Mouse (Mus musculus): ENCODE results near the gene Rbfox2. TPM values are rescaled to one million over a fixed set of nuclear protein-coding genes. Genes with fewer than 3 reads are reported as not detected.
"Not testable (repeated sequence)": the region's sequence is repeated elsewhere in the genome, so short reads cannot be mapped to it uniquely, and the experiment has no call there.

The Rbfox2 gene
- total RNA-seq (2021) = 10 to 100 TPM; 41.0 to 48.5 TPM
- long read RNA-seq, experiment 1, full-length matches to known transcripts = 6 of 16 reads
- long read RNA-seq, experiment 1, partial matches to known transcripts = 1 of 16 reads
- long read RNA-seq, experiment 1, other reads (novel, unspliced or antisense) = 9 of 16 reads
- long read RNA-seq, experiment 2, full-length matches to known transcripts = 13 of 41 reads
- long read RNA-seq, experiment 2, partial matches to known transcripts = 5 of 41 reads
- long read RNA-seq, experiment 2, other reads (novel, unspliced or antisense) = 23 of 41 reads

GRCm38 (mm10) chr15:77306547-77307261, at the start of gene Rbfox2:
TSS of gene Rbfox2 (minus strand) at chr15:77307004.
- DNase-seq (ENCODE audit: low spot score in 2 of 2) = peak; percentile 84 to 85

- DNase-seq (ENCODE audit: low spot score in 2 of 2) = no peak
Observed at GRCm38 (mm10) chr15:77356248-77356810, 49.5 kb upstream of the Rbfox2 start.

- no peak for DNase-seq (ENCODE audit: low spot score in 2 of 2)
Observed at GRCm38 (mm10) chr15:77354848-77355551, 48.2 kb upstream of the Rbfox2 start.

GRCm38 (mm10) chr15:77354496-77354847, 47.7 kb upstream of the Rbfox2 start:
- no peak for DNase-seq (ENCODE audit: low spot score in 2 of 2)

- no peak for DNase-seq (ENCODE audit: low spot score in 2 of 2)
Observed at GRCm38 (mm10) chr15:77353764-77354163, 47.0 kb upstream of the Rbfox2 start.

- no peak for DNase-seq (ENCODE audit: low spot score in 2 of 2)
Observed at GRCm38 (mm10) chr15:77352863-77353262, 46.1 kb upstream of the Rbfox2 start.

- no peak for DNase-seq (ENCODE audit: low spot score in 2 of 2)
Observed at GRCm38 (mm10) chr15:77350117-77350516, 43.3 kb upstream of the Rbfox2 start.

GRCm38 (mm10) chr15:77348146-77348545, 41.3 kb upstream of the Rbfox2 start:
- DNase-seq (ENCODE audit: low spot score in 2 of 2) = no peak

GRCm38 (mm10) chr15:77344127-77345125, 37.6 kb upstream of the Rbfox2 start:
- no peak for DNase-seq (ENCODE audit: low spot score in 2 of 2)

- peak; percentile 77 to 84 for DNase-seq (ENCODE audit: low spot score in 2 of 2)
Observed at GRCm38 (mm10) chr15:77343527-77344091, 36.8 kb upstream of the Rbfox2 start.

- no peak for DNase-seq (ENCODE audit: low spot score in 2 of 2)
Observed at GRCm38 (mm10) chr15:77342962-77343526, 36.2 kb upstream of the Rbfox2 start.

GRCm38 (mm10) chr15:77342005-77342404, 35.2 kb upstream of the Rbfox2 start:
- no peak for DNase-seq (ENCODE audit: low spot score in 2 of 2)

- no peak for DNase-seq (ENCODE audit: low spot score in 2 of 2)
Observed at GRCm38 (mm10) chr15:77340581-77340980, 33.8 kb upstream of the Rbfox2 start.

GRCm38 (mm10) chr15:77338924-77339429, 32.2 kb upstream of the Rbfox2 start:
- DNase-seq (ENCODE audit: low spot score in 2 of 2) = no peak

- no peak for DNase-seq (ENCODE audit: low spot score in 2 of 2)
Observed at GRCm38 (mm10) chr15:77338451-77338850, 31.6 kb upstream of the Rbfox2 start.

- DNase-seq (ENCODE audit: low spot score in 2 of 2) = no peak
Observed at GRCm38 (mm10) chr15:77337926-77338325, 31.1 kb upstream of the Rbfox2 start.

- DNase-seq (ENCODE audit: low spot score in 2 of 2) = no peak
Observed at GRCm38 (mm10) chr15:77336968-77337341, 30.2 kb upstream of the Rbfox2 start.

GRCm38 (mm10) chr15:77336287-77336967, 29.6 kb upstream of the Rbfox2 start:
- peak; percentile 91 to 93 for DNase-seq (ENCODE audit: low spot score in 2 of 2)

- DNase-seq (ENCODE audit: low spot score in 2 of 2) = not testable (repeated sequence)
Observed at GRCm38 (mm10) chr15:77335185-77335584, 28.4 kb upstream of the Rbfox2 start.
